Mouse (Mus musculus): ENCODE measurements around the gene Zfp420. TPM values are rescaled to one million over a fixed set of nuclear protein-coding genes. Genes with fewer than 3 reads are reported as not detected.

Zfp420 gene
- 1 to 10 TPM; 2.0 TPM for total RNA-seq (2023)

GRCm38 (mm10) chr7:29859532-29860517 is at the start of gene Zfp420:
TSS of gene Zfp420 (plus strand) at chr7:29859979.

DNA sequence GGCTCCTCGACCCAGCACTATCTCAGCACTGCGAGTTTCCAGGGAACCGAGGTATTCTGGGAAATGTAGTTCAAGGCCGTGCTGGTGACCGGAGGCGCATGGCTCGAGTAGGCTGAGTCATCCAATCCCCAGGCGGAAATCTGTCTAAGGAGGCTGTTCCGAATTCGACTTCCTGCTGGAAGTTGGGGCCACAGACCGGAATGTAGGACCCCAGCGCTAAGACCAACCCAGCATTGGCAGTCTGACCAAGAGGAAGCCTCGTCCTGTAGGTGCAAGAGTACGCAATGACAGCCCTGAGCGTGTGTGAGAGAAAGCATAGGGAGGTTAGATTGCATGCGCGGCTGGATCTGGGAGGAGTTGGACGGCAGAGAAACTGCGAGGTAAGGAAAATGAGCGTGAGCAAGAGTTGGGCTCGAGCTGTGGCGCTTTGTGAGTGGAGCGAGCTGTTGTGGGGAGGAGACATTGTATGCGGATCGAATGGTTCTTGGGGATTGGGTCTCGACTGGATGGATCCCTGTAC is 43.8 kb upstream of the Zfp420 start, which contains the start of gene Zfp790:
TSS of gene Zfp790 (plus strand) at position 205 of the 520 bp plus-strand sequence.

GRCm38 (mm10) chr7:29853219-29853842 is 6.4 kb upstream of the Zfp420 start, which contains the start of gene Zfp940:
TSS of gene Zfp940 (minus strand) at chr7:29853669.

GRCm38 (mm10) chr7:29905966-29906681 is 46.3 kb downstream of the Zfp420 start, which contains the start of gene Zfp27:
TSS of gene Zfp27 (minus strand) at chr7:29906572.

GRCm38 (mm10) chr7:29908130-29908950 is 48.6 kb downstream of the Zfp420 start, which contains the start of gene Zfp383:
TSS of gene Zfp383 (plus strand) at chr7:29908223.

Other genes starting within 250 kb of the Zfp420 start
- not detected for gene Catsperg2, start 132.9 kb upstream of the Zfp420 start, total RNA-seq (2023)
- 1 to 10 TPM; 9.0 to 9.7 TPM for gene Zfp84, start 91.4 kb upstream of the Zfp420 start, total RNA-seq (2023)
- gene Zfp30, start 76.0 kb upstream of the Zfp420 start, total RNA-seq (2023), result under 1 TPM in 1 of 2 experiments, not detected in 1; 0.09 TPM
- gene Zfp790, start 43.9 kb upstream of the Zfp420 start, total RNA-seq (2023), result 1 to 10 TPM; 4.1 to 6.0 TPM
- under 1 TPM; 0.24 to 0.73 TPM for gene Zfp940, start 6.3 kb upstream of the Zfp420 start, total RNA-seq (2023)
- gene Zfp27, start 46.6 kb downstream of the Zfp420 start, total RNA-seq (2023), result 1 to 10 TPM; 1.7 to 2.4 TPM
- gene Zfp383, start 48.2 kb downstream of the Zfp420 start, total RNA-seq (2023), result under 1 TPM; 0.46 to 0.80 TPM
- gene Zfp74, start 94.1 kb downstream of the Zfp420 start, total RNA-seq (2023), result 1 to 10 TPM; 2.7 to 3.3 TPM
- 10 to 100 TPM in 1 of 2 experiments, 1 to 10 TPM in 1; 9.7 to 13.8 TPM for gene Zfp568, start 124.0 kb downstream of the Zfp420 start, total RNA-seq (2023)
- under 1 TPM; 0.44 to 0.71 TPM for gene Zfp14, start 191.4 kb downstream of the Zfp420 start, total RNA-seq (2023)
- under 1 TPM; 0.47 to 0.77 TPM for gene Zfp82, start 212.9 kb downstream of the Zfp420 start, total RNA-seq (2023)
- gene Gm26920, start 230.4 kb downstream of the Zfp420 start, total RNA-seq (2023), result not detected
- 1 to 10 TPM in 1 of 2 experiments, under 1 TPM in 1; 0.57 to 2.0 TPM for gene Zfp566, start 230.5 kb downstream of the Zfp420 start, total RNA-seq (2023)
- gene Zfp260, start 234.8 kb downstream of the Zfp420 start, total RNA-seq (2023), result 1 to 10 TPM; 5.9 to 6.9 TPM

Data from neutrophil, adult 59 days (primary cell).